Mouse (Mus musculus): ENCODE data around the gene Hoxb5. TPM values are rescaled to one million over a fixed set of nuclear protein-coding genes. Genes with fewer than 3 reads are reported as not detected.

The Hoxb5 gene
- polyA plus RNA-seq, 1 experiment = not detected

DNA sequence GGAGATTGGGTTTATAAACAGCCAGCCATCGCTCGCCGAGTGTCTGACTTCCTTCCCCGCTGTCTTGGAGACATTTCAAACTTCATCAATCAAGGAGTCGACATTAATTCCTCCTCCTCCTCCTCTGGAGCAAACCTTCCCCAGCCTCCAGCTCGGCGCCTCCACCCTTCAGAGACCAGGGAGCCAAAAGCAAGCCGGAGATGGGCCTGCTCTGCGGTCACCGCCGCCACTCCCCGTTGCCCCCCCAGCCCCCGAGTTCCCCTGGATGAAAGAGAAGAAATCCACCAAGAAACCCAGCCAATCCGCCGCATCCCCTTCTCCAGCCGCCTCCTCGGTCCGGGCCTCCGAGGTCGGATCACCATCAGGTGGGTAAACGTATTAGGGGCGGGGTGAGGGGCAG, 48.7 kb downstream of the Hoxb5 start:
- TF ChIP-seq GATA1 (IDR thresholded peaks at IDR 0.05; ENCODE audit: low read length) = no peak

GRCm38 (mm10) chr11:96352691-96353521, 49.8 kb downstream of the Hoxb5 start:
- TF ChIP-seq GATA1 (IDR thresholded peaks at IDR 0.05; ENCODE audit: low read length) = no peak

DNA sequence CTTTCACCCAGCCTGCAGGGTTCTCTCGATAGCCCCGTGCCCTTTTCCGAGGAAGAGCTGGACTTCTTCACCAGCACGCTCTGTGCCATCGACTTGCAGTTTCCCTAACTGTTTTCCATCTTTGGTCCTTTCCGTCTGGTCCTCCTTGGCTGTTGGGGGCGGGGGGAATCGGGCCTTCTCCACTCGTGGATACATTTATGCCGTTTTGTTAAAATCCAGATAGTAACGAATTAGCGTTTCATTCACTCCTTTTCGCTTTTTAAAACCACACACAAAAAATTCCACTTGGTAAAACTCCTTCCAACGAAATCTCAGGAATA, 50.3 kb downstream of the Hoxb5 start:
- TF ChIP-seq GATA1 (IDR thresholded peaks at IDR 0.05; ENCODE audit: low read length) = no peak

DNA sequence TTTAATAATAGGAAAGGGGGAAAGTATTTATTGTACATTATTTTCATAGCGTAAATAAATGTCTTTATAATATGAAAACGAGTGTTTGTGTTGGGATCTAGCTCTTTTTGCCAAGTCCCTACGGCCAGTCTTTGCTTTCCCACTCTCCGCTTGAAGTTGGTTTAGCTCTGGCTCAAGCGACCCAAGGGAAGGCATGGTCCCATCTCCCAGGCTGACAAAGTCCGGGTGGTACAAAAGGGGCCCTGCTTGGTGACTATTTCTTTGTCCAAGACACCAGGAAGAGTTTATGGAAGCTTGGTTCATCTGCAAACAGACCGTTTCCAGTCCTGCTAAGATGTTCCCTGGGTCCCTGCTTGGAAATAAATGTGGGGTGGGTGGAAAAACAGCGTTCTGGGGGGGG, 50.8 kb downstream of the Hoxb5 start:
- TF ChIP-seq GATA1 (IDR thresholded peaks at IDR 0.05; ENCODE audit: low read length) = no peak

DNA sequence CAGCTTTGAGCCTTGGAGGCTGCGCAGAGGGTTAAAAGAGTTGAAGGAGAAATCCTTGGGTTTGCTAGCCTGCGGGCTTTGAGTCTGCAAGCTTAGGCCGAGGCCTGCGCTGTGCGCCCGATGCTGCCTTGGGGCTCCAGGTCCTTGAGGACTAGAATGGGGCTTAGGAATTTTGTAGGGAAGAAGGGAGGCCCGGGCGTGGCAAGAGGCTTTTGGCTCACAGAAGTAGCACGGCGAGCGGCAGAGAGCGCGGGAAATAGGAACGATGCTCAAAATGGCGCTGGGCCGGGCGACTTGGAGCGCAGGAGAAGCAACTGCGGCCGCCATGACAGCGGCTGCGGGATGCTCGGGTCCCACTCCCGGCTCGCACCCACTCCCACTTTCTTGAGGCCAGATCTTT, 51.2 kb downstream of the Hoxb5 start:
- no peak for TF ChIP-seq GATA1 (IDR thresholded peaks at IDR 0.05; ENCODE audit: low read length)

- TF ChIP-seq GATA1 (IDR thresholded peaks at IDR 0.05; ENCODE audit: low read length) = no peak
These were observed 51.7 kb downstream of the Hoxb5 start for GRCm38 (mm10) chr11:96354801-96355311.

Other genes starting within 250 kb of the Hoxb5 start
- 27.6 and 33.9 TPM in 2 replicates for gene Ube2z, start 237.9 kb upstream of the Hoxb5 start, polyA plus RNA-seq (2012)
- gene Atp5g1, start 227.7 kb upstream of the Hoxb5 start, polyA plus RNA-seq (2012) = 166 and 518 TPM in 2 replicates
- not detected in 2 replicates for gene Calcoco2, start 191.4 kb upstream of the Hoxb5 start, polyA plus RNA-seq (2012)
- not detected in 2 replicates for gene Ttll6, start 169.6 kb upstream of the Hoxb5 start, polyA plus RNA-seq (2012)
- 79.2 and 87.0 TPM in 2 replicates for gene Hoxb13, start 109.0 kb upstream of the Hoxb5 start, polyA plus RNA-seq (2012)
- not detected in 2 replicates for gene Hoxb9, start 31.9 kb upstream of the Hoxb5 start, polyA plus RNA-seq (2012)
- not detected in 2 replicates for gene Hoxb8, start 21.4 kb upstream of the Hoxb5 start, polyA plus RNA-seq (2012)
- gene Hoxb7, start 16.7 kb upstream of the Hoxb5 start, polyA plus RNA-seq (2012) = not detected in 2 replicates
- 0.11 TPM in 1 of 2 replicates, not detected in the other for gene Hoxb6, start 10.9 kb upstream of the Hoxb5 start, polyA plus RNA-seq (2012)
- not detected in 2 replicates for gene Hoxb4, start 14.9 kb downstream of the Hoxb5 start, polyA plus RNA-seq (2012)
- gene Hoxb3, start 20.0 kb downstream of the Hoxb5 start, polyA plus RNA-seq (2012) = 0.03 TPM in 1 of 2 replicates, not detected in the other
- gene Hoxb2, start 47.2 kb downstream of the Hoxb5 start, polyA plus RNA-seq (2012) = not detected in 2 replicates
- not detected in 2 replicates for gene Hoxb1, start 62.4 kb downstream of the Hoxb5 start, polyA plus RNA-seq (2012)
- gene Skap1, start 161.3 kb downstream of the Hoxb5 start, polyA plus RNA-seq (2012) = not detected in 2 replicates